Mouse (Mus musculus) heart, adult 2 months (tissue): Measurements from ENCODE around the gene Dlg5. TPM values are rescaled to one million over a fixed set of nuclear protein-coding genes. Genes with fewer than 3 reads are reported as not detected.
A peak's percentile ranks its signal among the peaks of the same experiment; 100 is the strongest.

ENCODE experiments used
- DNase-seq, 2 experiments: peaks; one replicate each; pipeline ENCODE4 v3.0.0; 2021
- H3K27ac ChIP-seq: fragments of 200-600 bp; 2 replicates; pipeline ENCODE4 v1.8.1; 2022
- H3K27me3 ChIP-seq: fragments of 200-500 bp; 2 replicates; pipeline ENCODE4 v1.6.1; 2012; ENCODE audit warnings: mild to moderate bottlenecking, low read length, inconsistent platforms, mixed read lengths; ENCODE audit not compliant: control insufficient read depth, insufficient read depth
- H3K36me3 ChIP-seq: fragments of 200-500 bp; 2 replicates; pipeline ENCODE4 v1.6.1; 2012; ENCODE audit warnings: low read length, inconsistent platforms; ENCODE audit not compliant: control insufficient read depth, insufficient read depth
- H3K4me1 ChIP-seq: fragments of 200-500 bp; 2 replicates; pipeline ENCODE4 v1.6.1; 2011; ENCODE audit warnings: low read length; ENCODE audit not compliant: control insufficient read depth, insufficient read depth
- H3K4me3 ChIP-seq: fragments of 200-600 bp; 2 replicates; pipeline ENCODE4 v1.8.1; 2022
- H3K79me2 ChIP-seq: fragments of 200-500 bp; replicated peaks from 2 replicates; pipeline ENCODE4 v1.6.1; 2012; ENCODE audit warnings: mild to moderate bottlenecking, inconsistent platforms, low read length, moderate library complexity, mixed read lengths; ENCODE audit not compliant: control insufficient read depth, insufficient read depth
- H3K9ac ChIP-seq: fragments of 200-500 bp; 2 replicates; pipeline ENCODE4 v1.6.1; 2012; ENCODE audit warnings: low read depth, mild to moderate bottlenecking, control low read depth, inconsistent platforms, low read length, mixed read lengths
- CTCF ChIP-seq: fragments of 200-600 bp; IDR thresholded peaks from 2 replicates; pipeline ENCODE4 v1.8.1; 2022; ENCODE audit warnings: antibody characterized with exemption, mild to moderate bottlenecking, moderate library complexity
- EP300 ChIP-seq: fragments of 200-500 bp; IDR thresholded peaks from 2 replicates; pipeline ENCODE4 v1.6.1; 2011; ENCODE audit warnings: low read depth, low read length, control low read depth; ENCODE audit not compliant: insufficient read depth
- POLR2A ChIP-seq: fragments of 200-500 bp; IDR thresholded peaks from 2 replicates; pipeline ENCODE4 v1.6.1; 2011; ENCODE audit warnings: mild to moderate bottlenecking, low read depth, low read length, control low read depth; ENCODE audit not compliant: insufficient read depth
- WGBS: fragments of 180-500 bp; shearing (Covaris S2); methylation state at CpG from one replicate; pipeline ENCODE4 v1.1.7; 2018; 5-methylcytosine and 5-hydroxymethylcytosine counted together
- intact Hi-C: fragments of 180-260 bp; cut with DNase I; formaldehyde crosslinking; loops from one replicate; pipeline ENCODE4 v1.15.1; 2025
- polyA plus RNA-seq: library from polyadenylated mRNA; depleted of rRNA; stranded (reverse); fragments of >200 nt; gene quantifications from 2 replicates; pipeline ENCODE4 v1.2.3, GENCODE M21; 2012
- total RNA-seq, 2 experiments: library from RNA; stranded (reverse); gene quantifications; 2 replicates each; pipeline ENCODE4 v1.2.3; 2021

Dlg5 gene
- total and polyA plus RNA-seq, 3 experiments = 7.7 to 11.4 (median 7.7) TPM

DNA sequence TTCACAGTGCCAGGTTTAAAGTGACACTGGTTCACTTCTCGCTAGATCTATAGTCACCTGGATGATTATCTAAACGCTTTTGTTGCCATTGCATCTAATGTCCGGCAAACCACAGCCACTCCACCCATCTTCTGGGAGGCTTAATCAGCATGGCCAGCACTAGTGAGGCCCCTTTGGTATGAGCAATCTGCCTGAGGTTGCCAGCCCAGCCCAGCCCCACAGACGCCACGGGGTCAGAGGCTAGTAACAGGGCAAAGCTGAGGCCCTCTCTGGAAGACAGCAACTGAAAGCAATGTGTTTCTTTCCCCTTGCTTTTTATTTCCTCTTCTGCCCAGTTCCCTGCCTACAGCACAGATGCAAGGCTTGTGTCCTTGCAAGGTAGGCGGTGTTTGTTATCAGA, 17.2 kb downstream of the Dlg5 start:
- WGBS = 76% methylated on average over 6 of the region's 6 CpGs

DNA sequence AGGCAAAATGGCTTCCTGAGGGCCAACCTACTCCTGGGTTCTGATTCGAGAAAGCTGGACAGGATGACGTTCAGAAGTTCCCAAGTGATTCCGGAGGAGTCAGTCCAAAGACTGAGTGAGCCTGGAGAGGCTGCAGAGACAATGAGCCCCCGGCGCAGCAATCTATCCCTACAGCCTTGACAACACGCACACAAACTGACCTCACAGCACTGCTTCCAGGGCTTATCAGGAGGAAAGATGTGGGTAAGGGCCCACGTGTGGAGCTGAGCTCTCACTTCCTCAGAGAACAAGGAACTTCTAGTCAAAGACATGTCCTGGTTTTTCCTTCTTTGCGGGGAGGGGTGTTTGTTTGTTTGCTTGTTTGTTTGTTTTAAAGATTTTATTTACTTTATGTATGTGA, 18.7 kb downstream of the Dlg5 start:
- intact Hi-C loops = no loop called here
- 50% methylated on average over 8 of the region's 8 CpGs for WGBS

More for the DNA sequence above, 17.2 kb downstream of the Dlg5 start:
- Histone ChIP-seq H3K4me3 (no peak overlapping the region), H3K4me1 (peaks cover 3% of the 10 kb centered on the region), H3K79me2 (peaks cover 5% of the 10 kb centered on the region; the same call in 1 of the 2 replicates), H3K9ac (no peak overlapping the region), H3K36me3 (no peaks in the 10 kb centered on the region), H3K27me3 (no peaks in the 10 kb centered on the region), H3K27ac (no peak overlapping the region)
- no peak for DNase-seq
- no peak for TF ChIP-seq CTCF
- TF ChIP-seq EP300 = no peak
- no peak for TF ChIP-seq POLR2A
- intact Hi-C loops = no loop called here

DNA sequence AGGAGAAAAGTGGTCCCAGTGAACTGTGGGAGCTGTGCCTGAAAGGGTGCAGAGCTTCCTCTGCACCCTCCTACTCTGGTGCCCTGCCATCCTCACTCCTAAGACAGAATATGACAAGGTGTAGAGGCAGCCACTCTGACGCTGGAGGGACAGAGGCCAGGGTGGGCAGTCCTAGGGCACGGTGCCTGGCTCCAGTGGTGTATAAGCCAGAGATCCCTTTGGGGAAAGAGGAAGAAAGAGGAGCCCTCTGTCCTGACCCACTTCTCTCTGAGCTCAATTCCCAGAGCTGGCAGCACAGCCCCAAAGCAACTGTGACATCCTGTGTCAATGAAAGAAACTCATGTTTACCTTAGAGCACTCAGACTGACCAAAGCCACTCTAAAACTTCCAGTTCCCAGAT, 19.4 kb downstream of the Dlg5 start:
- Histone ChIP-seq H3K79me2 (peaks cover 5% of the 10 kb centered on the region), H3K4me3 (no peak overlapping the region), H3K9ac (no peak overlapping the region), H3K36me3 (no peaks in the 10 kb centered on the region), H3K27ac (no peak overlapping the region), H3K27me3 (no peaks in the 10 kb centered on the region), H3K4me1 (peaks cover 7% of the 10 kb centered on the region)
- no peak for DNase-seq
- TF ChIP-seq EP300 = no peak
- TF ChIP-seq POLR2A = no peak
- no peak for TF ChIP-seq CTCF
- WGBS = 26% methylated on average over 2 of the region's 2 CpGs
- intact Hi-C loops = no loop called here

More for the DNA sequence above, 18.7 kb downstream of the Dlg5 start:
- H3K27me3 ChIP-seq = no peaks in the 10 kb centered on the region
- H3K4me3 ChIP-seq = no peak overlapping the region
- no peak for TF ChIP-seq EP300
- TF ChIP-seq POLR2A = no peak
- H3K36me3 ChIP-seq = no peaks in the 10 kb centered on the region
- H3K27ac ChIP-seq = no peak overlapping the region
- DNase-seq = no peak
- H3K4me1 ChIP-seq = peaks cover 7% of the 10 kb centered on the region
- no peak overlapping the region for H3K9ac ChIP-seq
- peaks cover 6% of the 10 kb centered on the region; the same call in 1 of the 2 replicates for H3K79me2 ChIP-seq

DNA sequence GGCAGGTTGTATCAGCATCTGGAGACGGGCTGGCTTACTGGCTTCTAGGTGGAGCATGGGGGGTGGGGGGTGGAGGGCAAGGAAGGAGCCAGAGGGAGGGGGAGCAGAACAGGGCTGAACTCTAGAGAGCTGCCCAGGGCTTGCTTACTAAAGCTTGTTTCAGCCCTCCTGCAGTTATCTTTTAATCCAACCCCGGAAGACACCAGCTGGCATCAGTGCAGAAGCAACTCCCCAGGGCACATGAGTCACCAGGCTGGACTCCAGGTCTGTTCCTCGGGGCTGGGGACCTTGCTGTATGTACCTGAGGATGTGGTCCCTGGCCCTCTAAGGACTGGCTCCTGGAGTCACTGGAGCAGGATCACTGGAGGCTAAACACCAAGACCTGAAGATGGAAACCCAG, 23.0 kb downstream of the Dlg5 start:
- no peak overlapping the region for H3K27ac ChIP-seq
- intact Hi-C loops = no loop called here

DNA sequence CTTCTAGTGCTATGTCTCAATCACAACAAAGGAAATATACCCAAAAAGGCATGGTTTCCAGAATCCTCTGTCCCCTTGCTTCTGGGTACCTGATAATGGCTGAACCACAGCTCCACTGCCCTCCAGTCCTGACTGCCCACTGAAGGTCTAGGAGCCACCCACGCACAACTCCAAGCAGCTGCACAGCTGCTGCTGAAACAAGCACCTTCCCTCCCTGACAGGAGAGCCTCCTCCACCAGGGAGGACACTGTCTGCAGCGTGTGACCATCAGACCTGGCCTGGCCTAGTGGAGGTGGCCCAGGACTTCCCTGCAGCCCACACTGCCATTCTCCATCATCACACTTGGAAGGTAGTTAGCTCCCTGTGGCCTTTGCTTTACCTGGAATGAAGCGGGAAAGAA, 23.4 kb downstream of the Dlg5 start:
- 88% methylated on average over 3 of the region's 3 CpGs for WGBS
- DNase-seq = no peak
- Histone ChIP-seq H3K9ac (no peak overlapping the region), H3K27ac (no peak overlapping the region), H3K79me2 (peaks cover 3% of the 10 kb centered on the region), H3K4me1 (peaks cover 7% of the 10 kb centered on the region), H3K4me3 (no peak overlapping the region), H3K36me3 (no peaks in the 10 kb centered on the region), H3K27me3 (no peaks in the 10 kb centered on the region)
- intact Hi-C loops = no loop called here
- no peak for TF ChIP-seq EP300
- TF ChIP-seq CTCF = no peak
- no peak for TF ChIP-seq POLR2A

More for the DNA sequence above, 23.0 kb downstream of the Dlg5 start:
- DNase-seq = peak in 1 of 2 experiments; percentile 15
- no peaks in the 10 kb centered on the region for H3K27me3 ChIP-seq
- peaks cover 3% of the 10 kb centered on the region for H3K79me2 ChIP-seq
- WGBS = 15% methylated on average over 3 of the region's 3 CpGs
- peaks cover 7% of the 10 kb centered on the region for H3K4me1 ChIP-seq
- no peak overlapping the region for H3K4me3 ChIP-seq
- H3K36me3 ChIP-seq = no peaks in the 10 kb centered on the region
- H3K9ac ChIP-seq = no peak overlapping the region
- no peak for TF ChIP-seq POLR2A
- no peak for TF ChIP-seq EP300
- no peak for TF ChIP-seq CTCF

DNA sequence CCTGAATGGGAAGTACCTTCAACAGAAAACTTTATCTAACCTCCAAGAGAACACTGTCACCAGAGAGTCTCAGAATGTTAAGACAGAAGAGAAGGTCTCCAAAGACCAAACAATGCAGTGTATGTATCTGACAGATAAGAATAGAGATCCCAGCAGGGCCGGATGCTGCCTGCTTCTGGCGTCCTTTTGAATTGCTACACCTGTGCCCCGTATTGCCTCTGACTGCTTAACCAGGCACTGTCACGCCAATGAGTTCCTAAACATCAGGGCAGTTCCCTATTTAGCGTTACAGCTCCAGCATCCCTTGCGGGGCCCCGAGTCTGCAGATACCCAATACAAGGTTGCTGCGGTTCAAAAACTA, 28.4 kb downstream of the Dlg5 start:
- Histone ChIP-seq H3K27me3 (no peaks in the 10 kb centered on the region), H3K9ac (no peak overlapping the region), H3K79me2 (peaks cover 5% of the 10 kb centered on the region), H3K4me3 (no peak overlapping the region), H3K27ac (no peak overlapping the region), H3K4me1 (peaks cover 12% of the 10 kb centered on the region), H3K36me3 (no peaks in the 10 kb centered on the region)
- TF ChIP-seq POLR2A (no peak), EP300 (no peak), CTCF (no peak)
- whole genome bisulfite sequencing = 47% methylated on average over 8 of the region's 8 CpGs
- no peak for DNase-seq
- intact Hi-C loops = no loop called here
